Comparison of ENCODE assay signal across 12 mouse cellular contexts in genomic region chr12:86192036-86192449, GRCm38 (mm10). TPM values are rescaled to one million over a fixed set of nuclear protein-coding genes. Genes with fewer than 3 reads are reported as not detected.
DNase-seq lines count a peak whose midpoint lies in the region; ATAC-seq lines count a peak whose summit lies in the region.
"Had no signal": no experiment of that assay in that cellular context is flagged by ENCODE, and none has a peak within 500 bp of the region (broad histone marks: within the 10 kb centered on the region; RNA-seq: fewer than 3 reads in every experiment).

No protein-coding gene starts in this region.

- H3K27me3 ChIP-seq in heart, embryonic 16.5 days (ENCODE audit: control insufficient read depth, insufficient read depth, low read length), result no peaks in the 10 kb centered on the region
- no peaks in the 10 kb centered on the region for H3K27me3 ChIP-seq in lung, embryonic 16.5 days (ENCODE audit: control insufficient read depth, insufficient read depth, low read depth, low read length)
- no peaks in the 10 kb centered on the region for H3K27me3 ChIP-seq in forebrain, embryonic 14.5 days (replicated peaks; ENCODE audit: control insufficient read depth, insufficient read depth, low read length)
- H3K27me3 ChIP-seq in intestine, embryonic 16.5 days (replicated peaks; ENCODE audit: control insufficient read depth, insufficient read depth, low read length), result peaks cover 7% of the 10 kb centered on the region; the same call in 1 of the 2 replicates
- H3K27me3 ChIP-seq: liver, embryonic 15.5 days had no signal

- 36% methylated on average over 15 of the region's 15 CpGs for WGBS in heart, embryonic 16.5 days
- 35% methylated on average over 15 of the region's 15 CpGs for WGBS in lung, embryonic 16.5 days
- WGBS in forebrain, embryonic 14.5 days, result 20% methylated on average over 15 of the region's 15 CpGs
- WGBS in intestine, embryonic 16.5 days, result 34% methylated on average over 15 of the region's 15 CpGs

- H3K27ac ChIP-seq in heart, embryonic 16.5 days (ENCODE audit: low read length), result 0 out of 2 replicates have a peak overlapping the region, but pooled peaks have one; percentile 4
- no peak overlapping the region for H3K27ac ChIP-seq in lung, embryonic 16.5 days (ENCODE audit: low read length)
- H3K27ac ChIP-seq in forebrain, embryonic 14.5 days (ENCODE audit: low read depth, low read length), result no peak overlapping the region
- H3K27ac ChIP-seq in intestine, embryonic 16.5 days (ENCODE audit: low read length), result no peak overlapping the region
- H3K27ac ChIP-seq: liver, embryonic 15.5 days had no signal

- peak overlapping the region; percentile 6; the same call in 1 of the 2 replicates for H3K4me3 ChIP-seq in heart, embryonic 16.5 days (ENCODE audit: low read length)
- no peak overlapping the region for H3K4me3 ChIP-seq in lung, embryonic 16.5 days (ENCODE audit: low read length)
- H3K4me3 ChIP-seq in forebrain, embryonic 14.5 days (ENCODE audit: low read depth, low read length), result no peak overlapping the region
- H3K4me3 ChIP-seq in intestine, embryonic 16.5 days (ENCODE audit: low read length), result no peak overlapping the region
- H3K4me3 ChIP-seq: erythroblast, embryonic 14.5 days; liver, embryonic 15.5 days had no signal

- H3K36me3 ChIP-seq in heart, embryonic 16.5 days (ENCODE audit: control insufficient read depth, insufficient read depth), result no peaks in the 10 kb centered on the region
- H3K36me3 ChIP-seq in lung, embryonic 16.5 days (ENCODE audit: control insufficient read depth, insufficient read depth, low read length), result no peaks in the 10 kb centered on the region
- no peaks in the 10 kb centered on the region for H3K36me3 ChIP-seq in forebrain, embryonic 14.5 days (ENCODE audit: control insufficient read depth, insufficient read depth, low read length)
- H3K36me3 ChIP-seq in intestine, embryonic 16.5 days (ENCODE audit: control insufficient read depth, insufficient read depth, low read length), result no peaks in the 10 kb centered on the region
- H3K36me3 ChIP-seq: liver, embryonic 15.5 days had no signal

- H3K4me1 ChIP-seq in heart, embryonic 16.5 days (ENCODE audit: control insufficient read depth, insufficient read depth, low read length), result peaks cover 16% of the 10 kb centered on the region
- peaks cover 4% of the 10 kb centered on the region for H3K4me1 ChIP-seq in lung, embryonic 16.5 days (replicated peaks; ENCODE audit: control insufficient read depth, insufficient read depth, low read length)
- H3K4me1 ChIP-seq in forebrain, embryonic 14.5 days (ENCODE audit: control insufficient read depth, insufficient read depth, low read length), result peaks cover 6% of the 10 kb centered on the region; the same call in 1 of the 2 replicates
- no peaks in the 10 kb centered on the region for H3K4me1 ChIP-seq in intestine, embryonic 16.5 days (ENCODE audit: control insufficient read depth, insufficient read depth, low read length)
- H3K4me1 ChIP-seq: liver, embryonic 15.5 days had no signal

- peak overlapping the region; percentile 33; the same call in 1 of the 2 replicates for H3K4me2 ChIP-seq in heart, embryonic 16.5 days (ENCODE audit: low read depth, low read length)
- no peak overlapping the region for H3K4me2 ChIP-seq in lung, embryonic 16.5 days (ENCODE audit: low read depth, low read length)
- H3K4me2 ChIP-seq in forebrain, embryonic 14.5 days (ENCODE audit: low read length), result peak overlapping the region; percentile 20; the same call in 1 of the 2 replicates
- H3K4me2 ChIP-seq in intestine, embryonic 16.5 days (ENCODE audit: low read depth, low read length), result no peak overlapping the region
- H3K4me2 ChIP-seq: liver, embryonic 15.5 days had no signal

- H3K9ac ChIP-seq in heart, embryonic 16.5 days (ENCODE audit: low read length), result no peak overlapping the region
- H3K9ac ChIP-seq in lung, embryonic 16.5 days (ENCODE audit: low read length), result no peak overlapping the region
- no peak overlapping the region for H3K9ac ChIP-seq in forebrain, embryonic 14.5 days (ENCODE audit: low read length)
- no peak overlapping the region for H3K9ac ChIP-seq in intestine, embryonic 16.5 days (ENCODE audit: low read depth, low read length)
- H3K9ac ChIP-seq: liver, embryonic 15.5 days had no signal

- DNase-seq in heart, adult 8-10 months (ENCODE audit: low spot score), result no peak
- DNase-seq in lung, postnatal 10 days, result no peak
- peak; percentile 78 for DNase-seq in forebrain, embryonic 14.5 days (ENCODE audit: low spot score)
- no peak for DNase-seq in layer of hippocampus, adult 8-10 months (ENCODE audit: low spot score in 2 of 2)
- no peak for DNase-seq in natural killer cell, adult 2 months (ENCODE audit: low spot score in 2 of 2)
- DNase-seq: adrenal gland, adult 8-10 months had no signal

- no peaks in the 10 kb centered on the region for H3K9me3 ChIP-seq in heart, embryonic 16.5 days (replicated peaks; ENCODE audit: control insufficient read depth, low read length)
- H3K9me3 ChIP-seq in lung, embryonic 16.5 days (ENCODE audit: control insufficient read depth, low read length), result no peaks in the 10 kb centered on the region
- H3K9me3 ChIP-seq in forebrain, embryonic 14.5 days (replicated peaks; ENCODE audit: control insufficient read depth, low read length), result no peaks in the 10 kb centered on the region
- H3K9me3 ChIP-seq in intestine, embryonic 16.5 days (ENCODE audit: control insufficient read depth, low read length), result no peaks in the 10 kb centered on the region
- H3K9me3 ChIP-seq: liver, embryonic 15.5 days had no signal

- peak; percentile 60 for ATAC-seq in heart, embryonic 16.5 days (replicated peaks; ENCODE audit: extremely low read depth, insufficient read depth, low FRiP score)
- ATAC-seq in lung, embryonic 16.5 days (ENCODE audit: low read depth), result peak; percentile 54
- peak; percentile 83 for ATAC-seq in forebrain, embryonic 14.5 days
- ATAC-seq in intestine, embryonic 16.5 days, result peak; percentile 79
- ATAC-seq: inflammation-experienced regulatory T-cells, adult 6 months had no signal

RNA-seq across cellular contexts. Expression of gene Gpatch2l, which starts 49.6 kb away (rescaled TPM):
- polyA plus RNA-seq in heart, embryonic 16.5 days (2015; fragmentation: Nextera tagmentation; extraction: Ambion mirVana), result 12.2 and 12.8 TPM in 2 replicates
- total RNA-seq in heart, adult 8-10 months (2022), result 10 to 100 TPM; 11.7 to 13.0 (median 12.3) TPM
- polyA plus RNA-seq in lung, embryonic 16.5 days (2015; fragmentation: Nextera tagmentation; extraction: Ambion mirVana), result 15.1 and 16.8 TPM in 2 replicates
- 23.5 and 27.4 TPM in 2 replicates for polyA plus RNA-seq in forebrain, embryonic 14.5 days (2014; fragmentation: Nextera tagmentation; extraction: Ambion mirVana)
- 9.8 and 10.1 TPM in 2 replicates for polyA plus RNA-seq in intestine, embryonic 16.5 days (2015; fragmentation: Nextera tagmentation; extraction: Ambion mirVana)
- 10 to 100 TPM; 31.9 to 37.3 (median 32.8) TPM for total RNA-seq in layer of hippocampus, adult 8-10 months (2022)

Comparison
In these comparisons a context has a peak if more than half of its experiments do, and no peak if none do; other contexts are left out.
1. H3K4me2 ChIP-seq: peak in heart, embryonic 16.5 days (single experiment) and forebrain, embryonic 14.5 days (single experiment); none in lung, embryonic 16.5 days (single experiment) and intestine, embryonic 16.5 days (single experiment).
2. Peak in every context shown above with its lines, with median percentiles within 50 percentile points of each other: ATAC-seq.